Mouse (Mus musculus): Measurements from ENCODE around the gene Birc2. TPM values are rescaled to one million over a fixed set of nuclear protein-coding genes. Genes with fewer than 3 reads are reported as not detected.

The Birc2 gene
- polyA plus RNA-seq, 1 experiment from 2014 or later: 13.8 TPM

DNA sequence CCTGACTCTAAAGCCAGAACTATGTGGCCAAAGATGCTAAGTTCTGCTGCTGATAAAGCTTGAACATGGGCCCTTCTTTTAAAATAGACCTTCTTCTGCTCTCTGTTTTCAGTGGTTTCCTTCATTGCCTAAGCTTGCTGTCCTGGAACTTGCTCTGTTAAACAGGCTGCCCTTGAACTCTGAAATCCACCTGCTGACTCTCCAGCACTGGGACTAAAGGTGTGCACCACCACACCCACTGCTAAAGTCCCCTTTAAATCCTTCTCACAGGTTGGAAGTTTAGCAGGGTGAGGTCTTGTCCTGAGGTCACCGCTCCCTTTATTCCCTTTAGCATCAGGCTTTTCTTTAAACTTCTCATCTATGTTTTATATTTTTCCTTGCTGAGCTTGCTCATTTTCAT is 59.9 kb downstream of the Birc2 start:
- H3K9ac ChIP-seq (replicated peaks): no peak overlapping the region
- peaks cover 22% of the 10 kb centered on the region for H3K36me3 ChIP-seq (replicated peaks; ENCODE audit: insufficient read depth, low read length)
- H3K9me3 ChIP-seq (ENCODE audit: low read length): no peaks in the 10 kb centered on the region
- no peak overlapping the region for H3K4me2 ChIP-seq (ENCODE audit: low read depth, low read length)
- DNase-seq (no peak), ATAC-seq (no peak)
- H3K27ac ChIP-seq (ENCODE audit: low read depth): no peak overlapping the region
- 97% methylated on average over 1 of the region's 1 CpGs for WGBS (ENCODE audit: insufficient replicate concordance)
- no peak overlapping the region for H3K4me3 ChIP-seq (ENCODE audit: low read depth, low read length)
- peaks cover 9% of the 10 kb centered on the region for H3K4me1 ChIP-seq (ENCODE audit: insufficient read depth)
- H3K27me3 ChIP-seq (ENCODE audit: insufficient read depth, low read length): no peaks in the 10 kb centered on the region
- TF ChIP-seq CTCF (IDR thresholded peaks at IDR 0.05; ENCODE audit: low read depth) (no peak), EP300 (IDR thresholded peaks at IDR 0.05; ENCODE audit: low read depth) (no peak)

DNA sequence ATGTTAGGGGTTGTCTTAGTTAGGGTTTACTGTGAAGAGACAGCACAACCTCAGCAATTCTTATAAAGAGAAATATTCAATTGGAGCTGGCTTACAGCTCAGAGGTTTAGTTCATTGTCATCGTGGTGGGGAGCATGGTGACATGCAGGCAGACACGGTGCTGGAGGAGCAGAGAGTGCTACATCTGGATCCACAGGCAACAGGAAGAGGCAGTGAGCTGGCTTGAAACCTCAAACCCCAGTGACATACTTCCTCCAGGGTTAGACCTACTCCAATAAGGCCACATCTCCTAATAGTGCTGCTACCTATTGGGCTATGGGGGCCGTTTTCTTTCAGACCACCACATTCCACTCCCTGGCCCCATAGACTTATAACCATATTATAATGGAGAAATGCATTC is 60.9 kb downstream of the Birc2 start:
- 53% methylated on average over 3 of the region's 3 CpGs for WGBS (ENCODE audit: insufficient replicate concordance)
- DNase-seq: no peak
- no peak overlapping the region for H3K27ac ChIP-seq (ENCODE audit: low read depth)
- H3K27me3 ChIP-seq (ENCODE audit: insufficient read depth, low read length): no peaks in the 10 kb centered on the region
- no peak for ATAC-seq
- H3K9me3 ChIP-seq (ENCODE audit: low read length): no peaks in the 10 kb centered on the region
- no peak overlapping the region for H3K4me2 ChIP-seq (ENCODE audit: low read depth, low read length)
- no peak overlapping the region for H3K9ac ChIP-seq (replicated peaks)
- peaks cover 17% of the 10 kb centered on the region for H3K36me3 ChIP-seq (replicated peaks; ENCODE audit: insufficient read depth, low read length)
- no peak for TF ChIP-seq EP300 (IDR thresholded peaks at IDR 0.05; ENCODE audit: low read depth)
- TF ChIP-seq CTCF (IDR thresholded peaks at IDR 0.05; ENCODE audit: low read depth): no peak
- no peak overlapping the region for H3K4me3 ChIP-seq (ENCODE audit: low read depth, low read length)
- peaks cover 9% of the 10 kb centered on the region for H3K4me1 ChIP-seq (ENCODE audit: insufficient read depth)

DNA sequence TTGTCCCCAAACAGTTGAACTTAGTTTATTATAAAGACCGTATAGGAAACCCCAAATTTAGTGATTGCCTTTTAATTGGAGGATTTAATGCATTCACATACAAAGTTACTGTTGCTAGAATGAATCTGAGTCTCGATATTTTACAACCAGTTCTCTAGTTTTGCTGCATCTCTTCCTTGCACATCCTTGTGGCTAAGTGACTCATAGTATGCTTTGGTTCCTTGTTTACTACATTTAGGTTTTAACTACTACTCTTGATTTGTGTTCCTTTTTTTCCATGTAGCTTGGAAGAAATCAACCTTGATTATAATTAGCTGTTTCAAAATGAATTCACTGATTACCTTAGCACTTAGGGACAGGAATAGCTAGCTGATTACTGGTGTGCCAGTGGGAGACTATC is 61.9 kb downstream of the Birc2 start:
- Histone ChIP-seq H3K36me3 (replicated peaks; ENCODE audit: insufficient read depth, low read length) (peaks cover 25% of the 10 kb centered on the region), H3K9me3 (ENCODE audit: low read length) (no peaks in the 10 kb centered on the region), H3K4me2 (ENCODE audit: low read depth, low read length) (no peak overlapping the region), H3K9ac (replicated peaks) (no peak overlapping the region), H3K4me3 (ENCODE audit: low read depth, low read length) (no peak overlapping the region), H3K27me3 (ENCODE audit: insufficient read depth, low read length) (no peaks in the 10 kb centered on the region), H3K27ac (ENCODE audit: low read depth) (no peak overlapping the region), H3K4me1 (ENCODE audit: insufficient read depth) (peaks cover 5% of the 10 kb centered on the region)
- ATAC-seq (no peak), DNase-seq (no peak)
- TF ChIP-seq CTCF (IDR thresholded peaks at IDR 0.05; ENCODE audit: low read depth): no peak
- 75% methylated on average over 2 of the region's 2 CpGs for WGBS (ENCODE audit: insufficient replicate concordance)

DNA sequence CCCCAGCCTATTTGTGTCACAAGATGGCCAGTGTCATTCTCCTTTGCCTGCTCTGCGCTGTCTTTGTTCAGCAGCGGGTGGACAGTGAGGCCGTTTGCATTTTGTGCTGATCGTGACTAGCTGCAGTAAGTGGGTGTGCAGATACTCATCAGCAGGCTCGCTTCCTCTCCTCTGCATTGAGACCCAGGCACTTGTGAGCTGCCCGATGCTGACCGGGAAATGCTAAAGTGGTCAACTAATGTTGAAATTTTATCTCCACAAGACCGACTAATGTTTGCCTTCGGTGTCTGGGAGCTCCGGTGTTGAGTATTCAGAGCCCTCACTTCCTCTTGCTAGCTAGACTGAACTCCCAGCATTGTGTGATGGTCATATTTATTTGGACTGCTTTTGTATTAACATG is 62.3 kb downstream of the Birc2 start:
- H3K27ac ChIP-seq (ENCODE audit: low read depth): no peak overlapping the region
- WGBS (ENCODE audit: insufficient replicate concordance): 40% methylated on average over 10 of the region's 10 CpGs
- H3K4me2 ChIP-seq (ENCODE audit: low read depth, low read length): 0 out of 2 replicates have a peak overlapping the region, but pooled peaks have one; percentile 1
- DNase-seq (no peak), ATAC-seq (no peak)
- no peaks in the 10 kb centered on the region; the same call in 1 of the 2 replicates for H3K4me1 ChIP-seq (ENCODE audit: insufficient read depth)
- H3K36me3 ChIP-seq (replicated peaks; ENCODE audit: insufficient read depth, low read length): peaks cover 30% of the 10 kb centered on the region
- TF ChIP-seq CTCF (IDR thresholded peaks at IDR 0.05; ENCODE audit: low read depth) (no peak), EP300 (IDR thresholded peaks at IDR 0.05; ENCODE audit: low read depth) (no peak)
- no peaks in the 10 kb centered on the region for H3K27me3 ChIP-seq (ENCODE audit: insufficient read depth, low read length)
- H3K9me3 ChIP-seq (ENCODE audit: low read length): no peaks in the 10 kb centered on the region
- no peak overlapping the region for H3K4me3 ChIP-seq (ENCODE audit: low read depth, low read length)
- H3K9ac ChIP-seq (replicated peaks): no peak overlapping the region

DNA sequence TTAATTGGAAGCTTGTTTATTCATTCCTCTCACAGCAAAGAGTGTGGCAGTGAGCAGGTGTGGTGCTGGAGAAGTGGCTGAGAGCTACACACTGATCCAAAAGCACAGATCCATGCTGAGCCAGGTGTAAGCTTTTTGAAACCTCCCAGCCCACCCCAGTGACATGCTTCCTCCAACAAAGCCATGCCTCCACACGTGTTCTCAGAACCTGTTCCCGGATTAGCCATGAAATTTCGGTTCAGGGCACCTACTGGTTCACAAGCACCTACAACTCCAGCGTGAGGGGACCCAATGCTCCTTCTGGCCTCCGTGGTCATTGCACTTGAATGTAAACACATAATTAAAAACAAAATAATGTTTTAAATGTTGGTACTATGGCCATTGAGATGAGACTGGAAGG is 63.2 kb downstream of the Birc2 start:
- DNase-seq: no peak
- no peak for ATAC-seq
- Histone ChIP-seq H3K36me3 (replicated peaks; ENCODE audit: insufficient read depth, low read length) (peaks cover 39% of the 10 kb centered on the region), H3K4me3 (ENCODE audit: low read depth, low read length) (no peak overlapping the region), H3K27ac (ENCODE audit: low read depth) (no peak overlapping the region), H3K9ac (replicated peaks) (no peak overlapping the region), H3K9me3 (ENCODE audit: low read length) (no peaks in the 10 kb centered on the region), H3K4me1 (ENCODE audit: insufficient read depth) (no peaks in the 10 kb centered on the region), H3K27me3 (ENCODE audit: insufficient read depth, low read length) (no peaks in the 10 kb centered on the region), H3K4me2 (ENCODE audit: low read depth, low read length) (no peak overlapping the region)
- TF ChIP-seq EP300 (IDR thresholded peaks at IDR 0.05; ENCODE audit: low read depth) (no peak), CTCF (IDR thresholded peaks at IDR 0.05; ENCODE audit: low read depth) (no peak)
- WGBS (ENCODE audit: insufficient replicate concordance): 81% methylated on average over 5 of the region's 5 CpGs

DNA sequence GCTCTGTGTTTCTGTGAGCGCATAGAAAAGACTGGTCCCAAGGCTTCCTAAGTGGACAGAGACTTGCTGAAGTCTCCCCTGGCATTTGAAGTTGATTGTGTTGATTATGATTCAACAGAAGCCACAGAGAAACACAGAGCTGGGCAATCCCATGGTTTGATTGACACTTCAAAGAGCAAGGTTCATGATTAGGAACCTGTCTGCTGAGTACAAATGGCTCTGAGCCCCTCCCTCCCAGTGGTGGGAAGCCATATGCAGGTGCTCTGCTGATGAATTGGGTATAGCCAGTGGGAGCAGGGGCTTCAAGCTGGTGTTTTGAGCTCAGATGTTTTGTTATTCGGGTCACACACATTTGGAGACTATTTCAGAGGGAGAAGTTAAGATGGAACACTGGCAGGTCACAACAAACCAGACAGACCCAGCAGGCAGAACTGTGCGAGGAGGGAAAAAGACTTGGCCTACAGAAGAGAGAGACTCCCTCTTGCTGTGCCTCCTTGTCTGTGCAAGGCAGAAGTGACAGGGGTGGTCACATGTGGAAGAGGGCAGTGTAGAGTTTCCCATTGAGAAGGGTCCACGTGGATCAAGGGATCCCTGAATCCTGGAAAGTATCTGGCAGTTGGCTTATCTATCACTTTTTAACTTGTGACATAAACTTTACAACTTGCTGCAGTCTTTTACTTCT is 64.0 kb downstream of the Birc2 start:
- H3K9ac ChIP-seq (replicated peaks): no peak overlapping the region
- H3K36me3 ChIP-seq (replicated peaks; ENCODE audit: insufficient read depth, low read length): peaks cover 42% of the 10 kb centered on the region
- no peaks in the 10 kb centered on the region for H3K4me1 ChIP-seq (ENCODE audit: insufficient read depth)
- DNase-seq (no peak), ATAC-seq (no peak)
- WGBS (ENCODE audit: insufficient replicate concordance): 87% methylated on average over 4 of the region's 4 CpGs
- no peak overlapping the region for H3K27ac ChIP-seq (ENCODE audit: low read depth)
- H3K4me2 ChIP-seq (ENCODE audit: low read depth, low read length): no peak overlapping the region
- no peak overlapping the region for H3K4me3 ChIP-seq (ENCODE audit: low read depth, low read length)
- TF ChIP-seq CTCF (IDR thresholded peaks at IDR 0.05; ENCODE audit: low read depth): no peak
- TF ChIP-seq EP300 (IDR thresholded peaks at IDR 0.05; ENCODE audit: low read depth): no peak
- no peaks in the 10 kb centered on the region for H3K9me3 ChIP-seq (ENCODE audit: low read length)
- no peaks in the 10 kb centered on the region for H3K27me3 ChIP-seq (ENCODE audit: insufficient read depth, low read length)

All from liver, postnatal 0 days (tissue).